Comparison of ENCODE assay signal across 8 mouse cellular contexts in genomic region chr2:167060360-167060759, GRCm38 (mm10). TPM values are rescaled to one million over a fixed set of nuclear protein-coding genes. Genes with fewer than 3 reads are reported as not detected.
DNase-seq lines count a peak whose midpoint lies in the region; ATAC-seq lines count a peak whose summit lies in the region.

No protein-coding gene starts in this region.

- H3K27ac ChIP-seq in heart, embryonic 10.5 days: peak overlapping the region; percentile 33; the same call in 1 of the 2 replicates
- no peak overlapping the region for H3K27ac ChIP-seq in embryonic facial prominence, embryonic 12.5 days
- H3K27ac ChIP-seq in liver, embryonic 12.5 days: peak overlapping the region; percentile 67

- DNase-seq in heart, embryonic 10.5 days (ENCODE audit: low spot score): no peak
- no peak for DNase-seq in heart, adult 8-10 months (ENCODE audit: low spot score)
- DNase-seq in 416B (ENCODE audit: low read depth): peak; percentile 56
- no peak for DNase-seq in frontal cortex, adult 2 months (ENCODE audit: extremely low spot score in 1 of 2, low spot score in 1 of 2)
- no peak for DNase-seq in left cerebral cortex, adult 9 months (ENCODE audit: low spot score in 2 of 2)
- DNase-seq in adrenal gland, postnatal 25 days: no peak

- H3K4me1 ChIP-seq in heart, embryonic 10.5 days: peaks cover 23% of the 10 kb centered on the region
- peaks cover 26% of the 10 kb centered on the region for H3K4me1 ChIP-seq in embryonic facial prominence, embryonic 12.5 days
- H3K4me1 ChIP-seq in liver, embryonic 12.5 days: peaks cover 56% of the 10 kb centered on the region

- no peaks in the 10 kb centered on the region for H3K27me3 ChIP-seq in heart, embryonic 10.5 days (ENCODE audit: insufficient read depth, poor library complexity, severe bottlenecking)
- no peaks in the 10 kb centered on the region for H3K27me3 ChIP-seq in embryonic facial prominence, embryonic 12.5 days
- no peaks in the 10 kb centered on the region for H3K27me3 ChIP-seq in liver, embryonic 12.5 days (replicated peaks)

- no peak overlapping the region for H3K4me3 ChIP-seq in heart, embryonic 10.5 days
- no peak overlapping the region for H3K4me3 ChIP-seq in embryonic facial prominence, embryonic 12.5 days
- H3K4me3 ChIP-seq in liver, embryonic 12.5 days: peak overlapping the region; percentile 84

- H3K4me2 ChIP-seq in embryonic facial prominence, embryonic 12.5 days (replicated peaks): 0 out of 2 replicates have a peak overlapping the region, but pooled peaks have one; percentile 1
- peak overlapping the region; percentile 89 for H3K4me2 ChIP-seq in liver, embryonic 12.5 days

- H3K9me3 ChIP-seq in heart, embryonic 10.5 days: no peaks in the 10 kb centered on the region
- no peaks in the 10 kb centered on the region for H3K9me3 ChIP-seq in embryonic facial prominence, embryonic 12.5 days
- no peaks in the 10 kb centered on the region for H3K9me3 ChIP-seq in liver, embryonic 12.5 days (replicated peaks)

- peak overlapping the region; percentile 43 for H3K9ac ChIP-seq in embryonic facial prominence, embryonic 12.5 days
- H3K9ac ChIP-seq in liver, embryonic 12.5 days: peak overlapping the region; percentile 94

- H3K36me3 ChIP-seq in heart, embryonic 10.5 days: peaks cover 45% of the 10 kb centered on the region
- H3K36me3 ChIP-seq in embryonic facial prominence, embryonic 12.5 days: peaks cover 40% of the 10 kb centered on the region
- peaks cover 64% of the 10 kb centered on the region for H3K36me3 ChIP-seq in liver, embryonic 12.5 days

- WGBS in heart, embryonic 10.5 days: 66% methylated on average over 3 of the region's 3 CpGs
- 61% methylated on average over 3 of the region's 3 CpGs for WGBS in embryonic facial prominence, embryonic 12.5 days
- 67% methylated on average over 3 of the region's 3 CpGs for WGBS in liver, embryonic 12.5 days (ENCODE audit: insufficient replicate concordance)

- ATAC-seq in embryonic facial prominence, embryonic 12.5 days (ENCODE audit: insufficient number of reproducible peaks, insufficient read depth, low FRiP score, low TSS enrichment): no peak
- ATAC-seq in liver, embryonic 12.5 days: no peak

RNA-seq across cellular contexts. Expression of gene Znfx1, which starts 2.5 kb away (rescaled TPM):
- polyA plus RNA-seq in heart, embryonic 10.5 days (2016; fragmentation: Nextera tagmentation; extraction: Ambion mirVana): 6.5 and 7.3 TPM in 2 replicates
- 10 to 100 TPM; 29.2 to 47.0 (median 40.3) TPM for total RNA-seq in heart, adult 8-10 months (2022)
- polyA plus RNA-seq in embryonic facial prominence, embryonic 12.5 days (2016; fragmentation: Nextera tagmentation; extraction: Ambion mirVana): 7.2 and 7.6 TPM in 2 replicates
- polyA plus RNA-seq in liver, embryonic 12.5 days (2016; fragmentation: Nextera tagmentation; extraction: Ambion mirVana): 13.7 and 13.8 TPM in 2 replicates
- polyA plus RNA-seq in frontal cortex, adult 2 months (2012; rRNA removed): 30.0 and 31.2 TPM in 2 replicates
- total RNA-seq in adrenal gland, postnatal 25 days (2021): 49.2 and 51.7 TPM in 2 replicates

RNA-seq across cellular contexts. Expression of gene Ddx27, which starts 45.4 kb away (rescaled TPM):
- polyA plus RNA-seq in heart, embryonic 10.5 days (2016; fragmentation: Nextera tagmentation; extraction: Ambion mirVana): 46.4 and 59.4 TPM in 2 replicates
- total RNA-seq in heart, adult 8-10 months (2022): 10 to 100 TPM in 3 of 4 experiments, 1 to 10 TPM in 1; 9.0 to 12.3 (median 10.7) TPM
- polyA plus RNA-seq in embryonic facial prominence, embryonic 12.5 days (2016; fragmentation: Nextera tagmentation; extraction: Ambion mirVana): 57.4 and 60.2 TPM in 2 replicates
- polyA plus RNA-seq in liver, embryonic 12.5 days (2016; fragmentation: Nextera tagmentation; extraction: Ambion mirVana): 78.8 and 79.3 TPM in 2 replicates
- polyA plus RNA-seq in frontal cortex, adult 2 months (2012; rRNA removed): 36.7 and 42.6 TPM in 2 replicates
- 33.6 and 35.8 TPM in 2 replicates for total RNA-seq in adrenal gland, postnatal 25 days (2021)
